Mouse (Mus musculus) adrenal gland, postnatal 36 days (tissue): Measurements from ENCODE around the gene Ccar1. TPM values are rescaled to one million over a fixed set of nuclear protein-coding genes. Genes with fewer than 3 reads are reported as not detected.
A peak's percentile ranks its signal among the peaks of the same experiment; 100 is the strongest.
"Not testable (repeated sequence)": the region's sequence is repeated elsewhere in the genome, so short reads cannot be mapped to it uniquely, and the experiment has no call there.

Experiments used
- DNase-seq, 2 experiments: peaks; one replicate each; pipeline ENCODE4 v3.0.0; 2021; ENCODE audit warnings: mixed read lengths in 1 of 2
- long read RNA-seq, 2 experiments: library from polyadenylated mRNA; stranded (forward); transcript quantifications; one replicate each; pipeline ENCODE4 v2.0.0; 2021; ENCODE audit warnings: borderline sequencing depth in 2 of 2
- total RNA-seq, 2 experiments: library from RNA; stranded (reverse); gene quantifications; 2 replicates each; pipeline ENCODE4 v1.2.3; 2021

Ccar1 gene
- total RNA-seq, result 10 to 100 TPM; 56.2 to 74.1 TPM
- long read RNA-seq, experiment 1, partial matches to known transcripts, result 21 of 37 reads
- long read RNA-seq, experiment 1, other reads (novel, unspliced or antisense), result 15 of 37 reads
- long read RNA-seq, experiment 2, partial matches to known transcripts, result 2 of 8 reads
- long read RNA-seq, experiment 2, other reads (novel, unspliced or antisense), result 4 of 8 reads

DNA sequence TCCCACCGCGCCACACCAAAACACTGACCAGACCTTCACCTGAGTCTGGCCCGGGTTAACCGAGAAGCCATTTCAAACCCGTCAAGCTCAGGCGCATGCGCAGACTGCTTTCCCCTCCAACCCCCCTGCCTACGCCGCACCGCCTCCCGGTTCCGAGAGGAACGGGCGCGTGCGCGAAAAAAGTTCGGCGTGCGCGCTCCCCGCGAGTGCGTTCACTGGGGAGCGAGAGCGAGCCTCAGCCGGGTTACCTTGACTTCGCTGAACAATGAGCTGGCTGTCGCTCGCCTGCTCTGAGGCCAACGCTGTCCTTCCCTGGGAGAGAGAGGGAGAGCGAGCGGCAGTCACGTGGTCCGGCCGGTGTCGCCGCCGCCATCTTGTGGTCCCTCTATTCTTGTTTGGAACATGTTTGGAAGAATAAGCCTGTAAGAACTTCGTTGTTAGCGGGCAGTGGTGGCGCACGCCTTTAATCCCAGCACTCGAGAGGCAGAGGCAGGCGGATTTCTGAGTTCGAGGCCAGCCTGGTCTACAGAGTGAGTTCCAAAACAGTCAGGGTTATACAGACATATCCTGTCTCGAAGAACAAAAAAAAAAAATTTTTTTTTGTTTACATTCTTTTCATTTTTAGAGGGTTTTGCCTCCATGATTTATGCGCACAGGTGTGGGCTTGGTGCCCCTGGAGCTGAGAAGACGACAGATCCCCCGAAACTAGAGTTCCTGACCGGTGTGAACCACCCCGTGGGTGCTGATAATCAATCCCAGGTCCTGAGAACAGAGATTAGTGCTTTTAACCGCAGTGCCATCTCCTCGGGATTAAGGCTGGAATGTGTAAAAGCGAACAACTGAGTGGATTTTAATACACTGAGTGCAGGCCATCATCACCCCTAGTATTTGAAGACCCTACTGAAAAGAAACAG, at the start of gene Ccar1:
TSS of gene Ccar1 (minus strand) at position 110 of the 914 bp plus-strand sequence.
- peak; percentile 100 for DNase-seq

DNA sequence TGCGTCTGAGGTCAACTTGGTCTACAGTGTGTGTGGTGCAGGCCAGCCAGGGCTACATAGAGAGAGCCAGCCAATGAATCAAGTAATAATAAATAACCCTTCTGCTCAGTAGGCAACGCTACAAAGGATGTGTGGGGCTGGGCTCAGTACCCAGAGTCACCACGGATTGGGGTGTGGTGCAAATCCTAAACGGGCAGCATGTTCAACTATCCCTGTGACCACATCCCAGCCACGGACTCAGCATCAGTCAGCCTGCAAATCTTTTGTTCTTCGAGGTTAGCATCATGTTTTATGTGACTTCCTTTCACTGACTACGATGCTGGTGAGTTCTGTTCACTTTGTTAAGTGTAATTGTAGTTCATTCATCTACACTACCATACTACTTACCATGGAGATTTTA, 48.6 kb upstream of the Ccar1 start:
- no peak for DNase-seq

GRCm38 (mm10) chr10:62837987-62838386, 45.9 kb upstream of the Ccar1 start:
- DNase-seq, result no peak

DNA sequence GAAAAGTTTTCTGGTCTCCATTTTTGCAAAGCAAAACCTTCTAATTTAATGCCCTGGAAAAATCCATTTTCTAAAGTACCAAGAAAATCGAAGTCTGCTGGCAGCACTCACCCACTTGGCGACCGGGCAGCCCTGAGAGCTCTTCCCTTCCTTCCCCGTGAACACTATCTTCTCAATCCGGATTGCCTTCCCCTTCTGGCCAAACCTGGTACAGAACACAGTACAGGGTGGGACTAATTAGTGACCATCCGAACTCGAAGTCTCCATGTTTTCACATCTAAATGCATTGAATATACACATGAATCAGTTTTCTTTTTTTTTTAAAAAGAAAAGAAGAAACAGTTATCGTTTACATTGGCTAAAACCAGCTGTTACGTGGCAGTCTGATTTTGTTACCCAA, 40.7 kb upstream of the Ccar1 start:
- DNase-seq, result no peak

- DNase-seq, result no peak
Observed at GRCm38 (mm10) chr10:62831546-62831945, 39.5 kb upstream of the Ccar1 start.

- no peak for DNase-seq
Observed at GRCm38 (mm10) chr10:62824474-62824873, 32.4 kb upstream of the Ccar1 start.

DNA sequence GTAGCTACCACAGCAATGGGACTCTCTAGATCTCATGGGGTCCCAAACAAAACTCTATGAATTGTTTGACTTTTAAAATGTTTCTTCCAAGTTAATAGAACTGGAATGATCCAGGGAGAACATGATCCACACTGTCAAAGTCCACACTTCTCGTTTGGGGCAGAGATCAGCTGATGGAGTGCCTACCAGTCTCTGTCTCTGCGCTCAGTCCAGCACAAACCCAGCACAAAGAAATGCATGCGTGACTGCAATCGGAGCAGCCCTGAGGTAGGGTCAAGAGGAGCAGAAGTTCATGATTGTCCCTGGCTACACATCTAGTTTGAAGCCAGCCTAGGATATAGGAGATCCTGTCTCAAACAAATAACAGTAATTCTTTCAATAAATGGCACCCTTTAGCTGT, 31.3 kb upstream of the Ccar1 start:
- no peak for DNase-seq

- no peak for DNase-seq
Observed at GRCm38 (mm10) chr10:62810010-62810409, 17.9 kb upstream of the Ccar1 start.

DNA sequence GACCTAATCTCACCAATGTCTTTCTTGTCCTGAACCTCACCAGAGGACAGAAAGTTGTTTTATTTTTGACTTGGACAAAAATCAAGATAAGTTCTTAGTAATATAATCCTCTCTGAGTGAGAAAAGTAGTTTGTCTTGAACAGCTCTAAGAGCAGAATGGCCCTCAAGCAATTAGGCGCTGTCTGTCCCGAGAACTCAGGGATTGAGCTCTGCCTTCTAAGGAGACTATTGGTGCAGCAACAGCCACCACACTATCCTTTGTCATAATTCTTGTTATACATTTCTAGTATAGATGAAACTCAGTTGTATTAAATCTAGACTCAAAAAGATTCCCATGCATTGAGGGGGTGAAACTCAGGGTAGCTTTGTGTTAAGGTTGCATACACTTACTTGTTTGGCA, 16.7 kb upstream of the Ccar1 start:
- DNase-seq, result no peak

DNA sequence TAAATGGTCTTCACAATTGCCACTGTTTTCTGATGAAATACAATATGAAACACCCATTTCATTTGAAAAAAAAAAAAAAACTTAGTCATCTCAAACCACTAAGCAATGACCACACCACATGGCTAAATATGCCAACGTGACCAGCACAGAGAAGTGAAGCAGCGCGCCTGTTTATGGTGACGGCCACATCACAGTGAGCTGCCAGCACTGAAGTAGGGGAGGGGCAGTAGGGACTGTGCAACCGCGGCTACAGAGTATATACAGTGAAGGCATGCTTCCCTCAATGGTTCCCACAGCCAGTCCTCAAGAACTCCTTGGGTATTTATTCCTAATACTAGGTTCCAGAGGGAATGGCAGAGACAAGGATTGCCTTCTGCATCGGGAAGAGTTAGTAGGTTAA, 16.2 kb upstream of the Ccar1 start:
- DNase-seq, result no peak

GRCm38 (mm10) chr10:62804106-62804505, 12.0 kb upstream of the Ccar1 start:
- DNase-seq, result no peak

DNA sequence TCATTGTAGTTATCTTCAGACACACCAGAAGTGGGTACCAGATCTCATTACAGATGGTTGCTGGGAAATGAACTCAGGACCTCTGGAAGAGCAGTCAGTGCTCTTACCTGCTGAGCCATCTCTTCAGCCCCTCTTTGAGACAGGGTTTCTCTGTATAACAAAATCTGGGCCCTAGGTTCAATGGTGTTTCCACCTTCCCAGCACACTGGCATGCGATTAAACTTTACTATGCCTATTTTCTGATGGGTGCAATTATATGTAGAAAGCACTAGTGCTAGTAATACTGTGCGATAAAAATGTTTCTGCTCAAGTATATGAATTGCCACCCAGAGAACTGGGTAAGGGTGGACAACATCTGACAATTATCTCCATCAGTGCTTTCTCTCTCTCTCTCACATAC, 11.2 kb upstream of the Ccar1 start:
- DNase-seq, result no peak

GRCm38 (mm10) chr10:62794221-62794620, 2.1 kb upstream of the Ccar1 start:
- DNase-seq, result no peak

DNA sequence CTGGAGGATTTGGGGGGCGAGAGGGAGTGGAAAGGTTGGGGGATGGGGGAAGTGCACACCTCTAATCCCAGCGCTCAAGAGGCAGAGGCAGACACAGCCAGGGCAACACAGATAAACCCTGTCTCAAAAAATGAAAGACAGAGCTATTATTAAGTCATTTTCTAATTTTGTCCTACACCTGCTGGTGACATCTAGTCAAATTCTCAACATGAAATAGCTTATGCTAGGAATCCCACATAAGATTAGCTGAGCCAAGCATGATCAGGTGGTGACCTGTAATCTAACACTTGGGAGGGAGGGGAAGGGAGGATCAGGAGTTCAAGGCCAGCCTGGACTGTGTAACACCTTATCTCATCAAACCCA, 986 bp upstream of the Ccar1 start:
- DNase-seq, result no peak

DNA sequence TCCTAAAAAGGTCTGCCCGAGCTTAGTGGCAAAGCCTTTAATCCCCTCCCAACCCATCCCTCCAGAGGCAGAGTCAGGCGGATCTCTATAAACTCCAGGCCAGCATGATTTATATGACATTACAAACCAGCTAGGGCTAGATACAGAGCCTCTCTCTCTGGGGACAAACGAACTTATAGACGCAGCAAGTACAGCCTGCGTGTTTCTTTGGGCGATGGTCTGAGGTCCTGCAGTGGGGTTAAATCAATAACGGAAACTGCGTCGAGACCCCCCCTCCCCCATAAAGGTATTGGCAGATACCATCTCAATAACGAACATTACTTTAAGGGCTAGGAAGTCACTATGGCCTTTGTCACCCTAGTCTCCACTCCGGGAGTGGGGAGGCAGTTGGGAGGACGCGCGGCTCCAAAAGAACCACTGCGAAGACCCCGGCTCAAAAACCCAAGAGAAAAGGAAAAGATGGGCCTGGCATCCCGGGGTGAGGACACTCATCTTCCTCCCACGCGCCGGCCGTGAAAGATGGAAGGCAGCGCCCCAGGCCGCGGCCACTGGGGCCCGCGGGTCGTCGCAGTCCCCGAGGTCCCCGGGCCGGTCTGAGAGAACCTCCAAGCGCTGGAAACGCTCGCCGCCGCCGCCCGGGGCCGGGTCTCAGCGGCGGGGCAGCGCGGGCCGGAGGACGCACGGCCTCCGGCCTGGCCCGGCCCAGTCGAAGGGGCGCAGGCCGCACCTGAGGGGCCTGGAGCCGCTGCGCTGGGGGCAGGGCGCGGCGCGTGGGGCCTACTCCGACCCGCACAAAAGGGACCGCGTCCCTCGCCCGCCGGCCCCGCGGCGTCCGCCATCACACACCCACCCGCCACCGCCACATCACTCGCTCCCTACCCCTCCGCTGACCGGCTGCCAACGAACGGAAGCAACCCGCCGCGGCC, 572 bp downstream of the Ccar1 start:
- no peak for DNase-seq

GRCm38 (mm10) chr10:62781776-62782175, 10.3 kb downstream of the Ccar1 start:
- DNase-seq, result not testable (repeated sequence)

- DNase-seq, result no peak
Observed at GRCm38 (mm10) chr10:62750781-62751180, 41.3 kb downstream of the Ccar1 start.

DNA sequence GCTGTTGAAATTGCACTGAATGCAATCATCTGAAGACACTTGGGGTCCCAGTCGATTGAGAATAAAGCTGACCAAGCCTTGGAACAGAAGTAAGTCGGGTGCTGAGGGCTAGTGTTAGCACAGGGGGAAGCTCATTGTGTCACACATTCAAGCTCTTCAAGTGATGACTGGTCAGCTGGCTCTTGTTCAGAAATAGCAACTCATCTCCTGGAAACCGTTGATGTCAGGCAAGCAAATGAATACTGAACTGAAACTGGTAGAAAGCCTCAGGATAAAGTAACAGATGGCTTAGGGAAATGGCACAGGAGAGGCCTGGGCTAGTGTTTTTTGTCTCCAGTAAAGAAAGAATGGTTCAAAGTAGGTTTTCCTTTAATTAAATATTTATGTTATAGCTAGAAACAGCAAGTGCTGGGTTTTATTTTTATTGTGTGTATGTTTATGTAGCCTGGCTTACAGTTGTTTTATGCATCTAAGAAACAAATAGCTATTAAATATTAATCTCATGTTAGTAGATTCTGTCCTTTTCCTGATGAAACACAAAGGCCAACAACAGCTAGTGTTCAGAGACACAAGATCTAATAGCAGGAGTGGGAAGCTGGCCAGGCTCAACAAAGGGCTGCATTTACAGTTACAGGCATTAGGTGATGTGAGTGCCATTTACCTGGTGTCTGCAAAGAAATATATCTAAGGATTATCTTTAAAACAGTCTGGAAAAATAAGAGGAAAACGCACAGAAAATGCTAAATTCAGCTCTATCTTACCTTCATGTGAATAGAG, 51.9 kb downstream of the Ccar1 start:
- DNase-seq, result peak in 1 of 2 experiments; percentile 2

DNA sequence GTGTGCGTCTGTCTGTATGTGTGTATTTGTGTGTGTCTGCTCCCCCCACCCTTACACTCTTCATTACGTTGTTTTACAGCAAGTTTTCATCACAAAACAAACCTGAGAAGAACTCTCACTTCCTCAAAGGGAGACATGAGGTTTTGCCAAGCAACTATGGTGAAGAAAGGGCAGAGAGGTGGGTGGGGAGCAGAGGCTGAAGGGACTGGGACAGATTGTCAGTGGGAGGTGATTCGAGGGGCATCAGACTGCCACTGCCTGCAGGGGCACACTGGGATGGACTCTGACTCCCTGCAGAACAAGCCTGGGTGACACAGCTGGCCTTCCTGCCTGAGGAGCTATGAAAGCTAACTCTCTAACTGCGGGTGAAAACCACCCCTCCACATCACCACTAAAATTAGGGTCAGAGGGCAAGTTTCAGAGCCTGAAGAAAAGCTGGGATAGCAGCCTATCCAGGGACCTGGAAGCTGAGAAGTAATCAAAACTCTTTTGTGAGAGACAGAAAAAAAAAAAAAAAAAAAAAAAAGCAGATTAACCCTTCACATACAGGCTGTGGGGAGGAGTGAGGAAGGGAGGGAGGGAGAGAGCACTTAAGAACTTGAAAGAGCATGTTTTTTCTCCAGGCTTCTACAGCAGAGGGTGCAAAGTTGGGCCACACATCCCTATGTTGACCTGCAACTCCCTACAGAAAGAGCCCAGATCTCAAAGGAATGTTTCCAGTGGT, 55.0 kb downstream of the Ccar1 start:
- no peak for DNase-seq

DNA sequence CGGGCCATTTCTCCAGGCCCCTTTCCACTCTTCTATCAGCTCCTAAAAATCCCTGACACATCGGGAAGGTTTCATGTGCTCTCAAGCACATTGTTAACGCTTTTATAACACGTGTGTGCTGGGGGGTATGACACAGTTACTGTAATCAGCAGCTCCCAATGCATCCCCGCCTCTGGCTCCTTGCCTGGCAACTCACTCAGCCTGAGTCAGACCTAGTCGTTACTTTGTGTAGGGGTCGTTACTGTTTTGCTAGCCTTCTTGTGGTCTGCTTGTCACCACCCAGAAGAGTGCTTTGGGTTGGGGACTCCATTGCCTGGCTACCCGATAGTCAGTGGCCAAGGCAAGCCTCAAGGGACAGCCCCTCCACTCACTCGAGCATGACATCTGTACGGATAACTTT, 61.3 kb downstream of the Ccar1 start:
- no peak for DNase-seq
